Mouse (Mus musculus) cerebellum, adult (tissue): ENCODE results near the gene Slc16a4.
A peak's percentile ranks its signal among the peaks of the same experiment; 100 is the strongest.
"Not testable (repeated sequence)": the region's sequence is repeated elsewhere in the genome, so short reads cannot be mapped to it uniquely, and the experiment has no call there.

Experiments
- ATAC-seq: cut with Nextera tagmentation; 2 replicates; pipeline ENCODE4 v1.9.2; 2017; ENCODE audit warnings: mild to moderate bottlenecking, moderate library complexity, mixed read lengths; ENCODE audit not compliant: insufficient number of reproducible peaks, low FRiP score, low TSS enrichment

The Slc16a4 gene

DNA sequence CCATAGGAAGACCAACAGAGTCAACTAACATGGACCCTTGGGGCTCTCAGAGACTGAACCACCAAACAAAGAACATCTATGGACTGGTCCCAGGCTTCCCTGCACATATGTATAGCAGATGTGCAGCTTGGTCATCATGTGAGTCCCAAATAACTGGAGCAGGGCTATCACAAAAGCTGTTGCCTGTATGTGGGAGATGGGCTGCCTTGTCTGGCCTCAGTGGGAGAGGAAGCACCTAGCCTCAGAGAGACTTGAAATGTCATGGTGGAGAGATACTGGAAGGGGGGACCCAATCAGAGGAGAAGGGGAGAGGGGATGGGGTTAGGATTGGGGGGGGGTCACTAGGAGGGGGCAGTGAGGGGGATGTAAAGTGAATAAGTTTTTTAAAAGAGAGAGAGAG is 3.7 kb upstream of the Slc16a4 start:
- ATAC-seq, result no peak

DNA sequence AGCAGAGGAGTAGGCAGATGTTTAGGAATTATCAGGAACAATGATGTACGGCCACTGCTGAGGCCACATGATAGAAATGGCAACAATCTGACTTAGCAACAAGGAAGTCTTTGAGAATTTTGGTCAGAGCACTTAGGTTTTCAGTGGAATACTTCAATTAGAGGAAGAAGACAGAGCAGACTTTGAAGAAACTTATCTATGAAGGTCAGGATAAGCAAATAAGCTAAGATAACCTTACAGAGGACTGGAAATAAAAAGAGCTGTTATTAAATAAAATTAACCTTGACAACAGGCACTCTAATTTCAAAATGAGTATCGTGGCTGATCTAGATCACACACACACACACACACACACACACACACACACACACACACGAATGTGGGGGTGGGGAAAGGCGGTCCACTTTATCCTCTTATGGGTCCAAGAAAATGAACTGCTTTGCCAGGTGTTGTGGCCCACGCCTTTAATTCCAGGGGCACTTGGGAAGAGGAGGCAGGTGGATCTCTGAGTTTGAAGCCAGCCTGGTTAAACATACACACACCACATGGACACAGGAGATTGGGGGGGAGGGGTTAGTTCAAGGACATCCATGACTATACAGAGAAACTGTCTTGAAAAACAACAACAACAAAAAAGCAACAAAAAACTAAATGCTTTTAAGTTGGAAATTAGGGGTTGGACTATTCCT is 4.8 kb downstream of the Slc16a4 start:
- ATAC-seq, result no peak

DNA sequence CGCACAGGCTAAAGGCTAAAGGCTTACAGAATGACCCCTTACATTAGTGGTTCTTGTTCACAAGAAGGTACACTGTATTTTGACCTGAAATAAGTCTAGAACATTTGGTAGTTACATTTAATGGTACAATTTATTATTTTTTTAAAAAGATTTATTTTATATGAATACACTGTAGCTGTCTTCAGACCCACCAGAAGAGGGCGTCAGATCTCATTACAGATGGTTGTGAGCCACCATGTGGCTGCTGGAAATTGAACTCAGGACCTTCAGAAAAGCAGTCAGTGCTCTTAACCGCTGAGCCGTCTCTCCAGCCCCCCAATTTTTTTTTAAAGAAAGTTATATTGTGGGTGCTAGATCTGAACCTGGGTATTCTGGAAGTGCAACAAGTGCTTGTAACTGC is 5.9 kb downstream of the Slc16a4 start:
- not testable (repeated sequence) for ATAC-seq

DNA sequence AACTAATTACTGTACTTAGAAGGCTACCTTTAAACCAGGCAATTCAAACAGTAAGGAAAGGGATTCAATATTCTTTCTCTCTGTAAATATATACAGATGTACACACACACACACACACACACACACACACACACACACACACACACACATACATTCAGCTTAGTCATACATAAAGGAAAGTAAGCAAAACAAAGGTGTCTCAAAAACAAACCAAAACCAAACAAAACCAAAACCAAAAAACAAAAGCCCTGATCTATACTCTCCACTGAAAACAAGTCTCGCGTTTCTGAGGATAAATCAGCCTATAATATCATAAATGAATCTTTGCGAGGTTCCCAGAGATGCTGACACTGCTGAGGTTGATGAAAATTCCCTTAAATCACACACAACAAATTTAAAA is 26.3 kb downstream of the Slc16a4 start:
- no peak for ATAC-seq

- ATAC-seq, result no peak
These were observed 30.1 kb downstream of the Slc16a4 start for GRCm38 (mm10) chr3:107321141-107321540.

GRCm38 (mm10) chr3:107321776-107322175 is 30.7 kb downstream of the Slc16a4 start:
- no peak for ATAC-seq

- no peak for ATAC-seq
These were observed 35.4 kb downstream of the Slc16a4 start for GRCm38 (mm10) chr3:107326442-107326841.

GRCm38 (mm10) chr3:107330503-107331424 is 39.7 kb downstream of the Slc16a4 start:
- no peak for ATAC-seq

DNA sequence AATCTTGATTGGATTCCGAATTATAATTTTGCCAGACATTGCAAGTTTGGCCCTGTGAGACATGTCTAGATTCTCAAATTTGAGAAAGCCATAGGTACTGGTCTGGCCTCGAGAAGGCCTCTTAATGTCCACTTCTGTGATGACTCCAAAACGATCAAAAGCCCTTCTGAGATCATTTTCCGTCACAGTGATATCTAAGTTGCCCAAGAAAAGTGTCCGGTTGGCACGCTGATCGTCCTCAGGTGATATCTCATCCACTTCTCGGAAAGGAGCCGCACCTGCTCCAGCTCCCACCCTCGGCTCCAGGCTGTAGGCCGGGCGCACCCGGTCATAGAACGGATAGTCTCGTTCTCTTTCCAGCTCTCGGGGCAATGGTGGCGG is 40.7 kb downstream of the Slc16a4 start:
- ATAC-seq, result no peak

DNA sequence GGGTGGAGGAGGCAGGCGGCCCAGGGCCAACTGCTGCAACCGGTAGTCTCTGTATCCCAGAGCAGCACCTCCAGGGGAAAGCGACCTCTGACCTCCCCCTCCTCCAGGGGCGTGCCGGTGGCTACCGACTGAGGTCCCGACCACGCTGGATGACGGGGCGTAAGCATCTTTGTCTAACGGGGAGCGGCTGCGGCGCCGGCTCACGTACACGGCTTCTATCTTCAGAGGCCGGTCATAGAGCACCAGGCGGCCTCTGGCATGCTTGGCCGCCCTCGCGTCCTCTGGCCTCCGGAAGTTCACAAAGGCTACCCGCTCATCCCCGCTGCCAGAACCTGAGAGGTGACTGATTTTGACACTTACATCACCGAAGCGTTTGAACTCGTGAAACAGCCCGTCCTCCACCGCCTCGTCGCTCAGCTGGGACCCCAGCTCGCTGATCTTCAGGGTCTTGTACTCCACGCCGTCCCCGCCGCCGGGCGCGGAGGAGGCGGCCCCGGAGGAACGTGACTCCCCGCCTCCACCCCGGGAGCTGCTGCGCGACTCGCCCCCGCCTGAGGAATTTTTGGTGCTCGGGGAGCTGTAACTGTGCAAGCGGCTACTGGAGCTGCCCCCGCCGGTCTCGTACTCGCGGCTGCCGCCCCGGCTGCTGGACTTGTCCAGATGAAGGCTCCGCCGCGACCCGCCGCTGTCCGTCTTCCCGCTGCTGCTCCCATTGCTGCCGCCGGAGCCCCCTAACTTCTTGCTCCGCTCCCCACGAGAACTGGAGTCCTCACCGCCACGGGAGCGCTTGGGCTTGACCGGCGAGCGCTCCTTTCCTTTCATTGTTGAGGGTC is 41.3 kb downstream of the Slc16a4 start:
- ATAC-seq, result no peak; the same call in 1 of the 2 replicates

DNA sequence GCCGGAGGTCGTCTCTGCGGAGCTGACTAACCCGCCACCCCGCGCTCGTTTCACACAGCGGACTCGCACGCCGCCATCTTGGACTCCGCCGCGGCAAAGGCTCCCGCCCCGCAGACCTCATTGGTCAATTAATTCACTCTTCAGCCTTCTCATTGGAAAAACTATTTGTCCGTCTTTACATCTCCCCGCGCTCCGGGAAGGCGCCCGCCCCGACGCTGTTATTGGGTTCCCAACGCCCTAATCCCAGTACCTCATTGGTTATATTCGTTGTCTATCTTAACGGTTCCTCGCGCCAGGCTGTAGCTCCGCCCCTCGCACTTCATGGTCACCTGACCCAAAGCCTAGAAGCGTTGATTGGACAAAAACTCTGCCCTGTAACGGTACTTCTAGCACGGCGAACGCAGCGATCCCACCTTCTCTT is 41.9 kb downstream of the Slc16a4 start:
- ATAC-seq, result peak; percentile 92

GRCm38 (mm10) chr3:107333381-107334201 is 42.6 kb downstream of the Slc16a4 start, which contains the start of gene Rbm15:
TSS of gene Rbm15 (minus strand) at chr3:107333673.
- peak; percentile 85 for ATAC-seq

DNA sequence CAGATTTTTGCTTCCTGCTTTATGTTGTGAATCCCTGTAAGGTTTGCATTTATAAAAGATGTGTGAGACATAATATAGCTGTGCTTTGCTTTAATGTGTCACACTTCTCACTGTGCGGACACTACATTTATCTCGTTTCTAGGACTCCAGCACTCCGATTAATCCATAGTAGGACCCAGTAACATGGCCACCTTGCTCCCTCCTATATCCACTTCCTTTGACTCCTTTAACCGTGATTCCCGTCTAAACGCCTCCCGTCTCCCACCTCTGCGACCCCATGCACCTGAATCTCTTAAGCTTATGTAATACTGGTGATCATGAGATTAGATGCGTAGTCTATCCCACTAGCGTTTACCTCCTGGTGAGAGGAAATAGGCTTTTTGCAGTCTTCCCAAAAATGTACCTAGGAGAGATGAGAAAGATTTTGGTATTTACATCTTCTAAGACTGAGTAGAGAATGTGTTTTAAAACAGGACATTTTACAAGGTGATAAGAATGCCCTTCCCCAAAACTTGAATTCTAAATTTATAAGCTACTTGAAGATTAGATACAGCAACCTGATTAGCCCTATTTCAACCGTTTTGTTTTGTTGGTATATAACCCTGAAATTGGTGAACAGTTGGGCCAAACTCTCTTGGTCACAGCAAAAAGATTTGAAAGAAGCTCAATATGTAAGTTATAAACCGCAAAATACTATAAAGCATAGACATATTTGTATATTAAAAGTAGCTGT is 43.3 kb downstream of the Slc16a4 start:
- no peak for ATAC-seq

GRCm38 (mm10) chr3:107343971-107344370 is 52.9 kb downstream of the Slc16a4 start:
- no peak for ATAC-seq

DNA sequence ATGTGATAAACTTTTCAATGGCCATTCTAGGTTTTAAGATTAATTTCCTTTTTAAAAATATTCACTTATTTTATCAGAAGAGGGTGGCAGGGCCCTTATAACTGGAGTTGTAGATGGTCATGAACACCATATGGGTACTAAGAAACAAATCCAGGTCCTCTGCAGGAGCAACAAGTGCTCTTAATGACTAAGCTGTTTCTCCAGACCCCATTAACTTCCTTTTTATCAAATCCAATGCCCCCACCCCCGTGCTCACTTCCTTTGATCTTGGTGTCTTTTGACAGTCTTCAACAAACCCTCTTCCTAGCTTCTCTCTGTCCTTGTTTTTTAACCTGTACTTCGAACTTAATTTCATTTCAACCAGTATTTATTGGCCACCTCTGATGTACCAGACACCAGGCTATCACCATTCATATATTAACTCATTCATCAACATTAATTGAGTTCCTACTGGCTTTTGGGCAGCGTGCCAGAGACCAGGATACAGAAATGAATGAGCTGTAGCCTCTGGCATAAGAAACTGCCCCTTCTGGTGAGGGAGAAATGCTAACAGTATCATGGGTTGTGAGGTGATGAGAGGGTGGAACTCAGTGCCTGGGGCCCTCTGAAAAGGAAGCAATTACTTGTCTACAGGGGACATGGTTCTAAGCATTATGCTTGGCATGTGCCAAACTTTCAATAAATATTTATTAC is 54.1 kb downstream of the Slc16a4 start:
- ATAC-seq, result no peak

GRCm38 (mm10) chr3:107349006-107349405 is 58.0 kb downstream of the Slc16a4 start:
- no peak for ATAC-seq

GRCm38 (mm10) chr3:107351706-107352105 is 60.7 kb downstream of the Slc16a4 start:
- no peak for ATAC-seq

GRCm38 (mm10) chr3:107355618-107356260 is 64.7 kb downstream of the Slc16a4 start:
- no peak for ATAC-seq
